Mouse (Mus musculus) testis, adult 2 months (tissue): ENCODE measurements around the gene Actn1. TPM values are rescaled to one million over a fixed set of nuclear protein-coding genes. Genes with fewer than 3 reads are reported as not detected.

Source experiments
- H3K27ac ChIP-seq: fragments of 200-500 bp; 2 replicates; pipeline ENCODE4 v1.5.1; 2012; ENCODE audit warnings: low read depth, low read length; ENCODE audit not compliant: control insufficient read depth, insufficient read depth
- H3K27me3 ChIP-seq: fragments of 200-500 bp; 2 replicates; pipeline ENCODE4 v1.6.1; 2012; ENCODE audit warnings: mild to moderate bottlenecking, low read length, moderate library complexity; ENCODE audit not compliant: control insufficient read depth, insufficient read depth
- H3K36me3 ChIP-seq: fragments of 200-500 bp; 2 replicates; pipeline ENCODE4 v1.6.1; 2012; ENCODE audit warnings: mild to moderate bottlenecking, low read length; ENCODE audit not compliant: control insufficient read depth, insufficient read depth
- H3K4me1 ChIP-seq: fragments of 200-500 bp; 2 replicates; pipeline ENCODE4 v1.6.1; 2012; ENCODE audit warnings: low read length; ENCODE audit not compliant: control insufficient read depth, insufficient read depth
- H3K4me3 ChIP-seq: fragments of 200-500 bp; 2 replicates; pipeline ENCODE4 v1.5.1; 2012; ENCODE audit warnings: low read depth, mild to moderate bottlenecking, low read length, moderate library complexity, mixed read lengths; ENCODE audit not compliant: control insufficient read depth
- CTCF ChIP-seq: fragments of 200-500 bp; IDR thresholded peaks from 2 replicates; pipeline ENCODE4 v1.5.1; 2012; ENCODE audit warnings: low read depth, mild to moderate bottlenecking, inconsistent platforms, low read length, moderate library complexity; ENCODE audit not compliant: control insufficient read depth, insufficient read depth, insufficient replicate concordance
- POLR2A ChIP-seq: fragments of 200-500 bp; IDR thresholded peaks from 2 replicates; pipeline ENCODE4 v1.6.1; 2012; ENCODE audit warnings: low read depth, mild to moderate bottlenecking, inconsistent platforms, low read length, moderate library complexity; ENCODE audit not compliant: control insufficient read depth
- polyA plus RNA-seq: library from polyadenylated mRNA; depleted of rRNA; stranded (reverse); fragments of >200 nt; gene quantifications from 2 replicates; pipeline ENCODE4 v1.2.3, GENCODE M21; 2012

Actn1 gene
- polyA plus RNA-seq, 1 experiment, result 7.6 TPM

DNA sequence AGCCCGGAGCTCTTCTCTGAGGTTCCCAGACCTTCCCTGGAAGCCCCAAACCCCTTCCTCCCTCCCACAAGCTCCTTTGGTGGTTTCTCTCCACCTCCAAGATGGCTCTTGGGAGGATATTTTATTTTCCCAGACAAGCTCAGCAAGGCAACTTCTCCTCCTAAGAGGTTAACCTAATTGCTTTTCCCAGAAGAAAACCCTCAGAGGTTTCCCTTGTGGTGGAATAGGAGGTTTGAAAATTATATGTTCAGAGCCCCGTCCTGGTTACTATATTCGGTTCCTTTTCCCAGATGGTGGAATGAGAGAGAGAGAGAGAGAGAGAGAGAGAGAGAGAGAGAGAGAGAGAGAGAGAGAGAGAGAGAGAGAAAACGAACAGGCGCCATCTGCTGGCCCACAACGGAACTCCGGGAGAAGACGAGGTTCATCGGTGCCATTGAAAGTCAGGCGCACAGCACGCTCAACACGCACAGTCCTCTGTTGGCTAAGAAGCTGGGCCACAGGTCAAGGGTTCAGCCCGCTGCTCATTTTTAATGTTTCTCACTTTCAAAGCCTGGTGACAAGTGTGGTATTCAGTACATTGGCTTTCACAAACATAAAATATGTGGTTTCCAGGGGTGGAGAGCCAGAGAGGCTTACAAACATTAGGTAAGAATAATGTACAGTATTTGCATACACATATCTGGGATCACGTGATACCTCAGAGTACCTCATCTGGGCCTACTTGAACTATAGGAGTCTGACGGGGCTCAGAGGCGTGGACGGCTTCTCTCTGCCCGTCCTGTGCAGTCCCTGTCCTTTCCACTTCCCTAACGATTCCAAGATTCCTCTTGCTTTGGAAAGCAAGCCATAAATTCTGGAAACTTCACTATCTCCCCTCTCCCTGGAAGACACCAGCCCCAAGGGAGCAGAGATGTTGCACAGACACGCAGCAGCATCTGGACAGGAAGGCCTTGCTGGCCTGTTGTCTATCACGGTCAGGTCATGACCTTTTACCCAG is 113.6 kb downstream of the Actn1 start:
- H3K36me3 ChIP-seq, result no peaks in the 10 kb centered on the region
- TF ChIP-seq POLR2A (no peak), CTCF (peak; percentile 84)
- no peak overlapping the region for H3K27ac ChIP-seq
- no peaks in the 10 kb centered on the region for H3K27me3 ChIP-seq
- peaks cover 9% of the 10 kb centered on the region for H3K4me1 ChIP-seq
- no peak overlapping the region for H3K4me3 ChIP-seq

DNA sequence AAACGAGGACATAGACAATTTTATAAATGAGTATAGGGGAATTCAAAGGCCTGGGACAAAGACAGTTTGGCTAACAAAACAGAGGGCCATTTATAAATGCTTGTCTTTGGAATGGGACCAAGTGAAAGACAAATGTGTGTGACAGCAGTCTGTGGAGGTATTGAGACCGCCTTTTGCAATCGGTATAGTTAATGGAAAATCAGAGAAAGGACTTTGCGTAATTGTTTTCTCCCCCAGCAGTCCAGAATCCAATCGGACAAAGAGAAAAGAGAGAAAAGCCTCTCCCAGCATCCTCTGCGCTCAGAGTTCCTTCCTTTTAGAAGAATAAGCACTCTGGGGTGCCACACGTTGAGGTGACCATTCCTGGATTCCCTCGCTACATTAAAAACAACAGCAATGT is 114.8 kb downstream of the Actn1 start:
- H3K27ac ChIP-seq, result no peak overlapping the region
- H3K4me3 ChIP-seq, result no peak overlapping the region
- TF ChIP-seq CTCF (no peak), POLR2A (no peak)
- H3K36me3 ChIP-seq, result no peaks in the 10 kb centered on the region
- peaks cover 7% of the 10 kb centered on the region for H3K4me1 ChIP-seq
- no peaks in the 10 kb centered on the region for H3K27me3 ChIP-seq

DNA sequence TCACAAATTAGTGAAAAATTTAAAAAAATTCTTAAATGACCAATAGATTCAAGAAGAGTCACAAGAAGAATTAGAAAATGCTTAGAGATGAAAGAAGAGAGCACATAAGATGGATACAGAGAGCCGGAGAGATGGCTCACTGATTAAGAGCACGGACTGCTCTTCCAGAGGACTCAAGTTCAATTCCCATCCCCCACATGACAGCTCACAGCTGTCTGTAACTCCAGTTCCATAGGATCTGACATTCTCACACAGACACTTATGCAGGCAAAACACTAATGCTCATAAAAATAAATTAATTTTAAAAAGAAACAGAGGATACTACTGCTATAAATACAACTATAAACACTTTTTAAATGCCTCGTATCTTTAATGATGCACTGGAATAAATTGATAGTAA is 115.3 kb downstream of the Actn1 start:
- no peak overlapping the region for H3K27ac ChIP-seq
- H3K4me1 ChIP-seq, result peaks cover 7% of the 10 kb centered on the region
- H3K27me3 ChIP-seq, result no peaks in the 10 kb centered on the region
- TF ChIP-seq POLR2A (no peak), CTCF (no peak)
- no peaks in the 10 kb centered on the region for H3K36me3 ChIP-seq
- H3K4me3 ChIP-seq, result no peak overlapping the region

DNA sequence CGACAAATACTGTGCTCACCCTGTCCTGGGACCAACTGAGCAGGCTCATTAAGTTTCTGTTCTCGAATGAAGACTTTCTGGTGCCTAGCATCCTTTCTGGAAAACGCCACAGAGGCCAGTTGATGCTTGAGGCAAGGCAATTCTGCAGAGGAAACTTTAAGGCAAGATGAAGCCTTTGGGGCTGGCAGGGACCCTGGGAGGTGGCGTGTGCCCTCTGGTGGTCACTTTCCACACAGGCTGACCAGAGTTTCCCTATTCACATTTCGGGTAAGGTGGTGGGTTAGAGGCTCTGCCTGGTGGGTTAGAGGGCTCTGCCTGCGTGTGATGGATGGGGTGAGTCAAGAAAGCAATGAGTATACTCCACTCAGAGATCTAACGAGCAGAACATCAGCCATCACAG is 118.7 kb downstream of the Actn1 start:
- H3K27ac ChIP-seq, result no peak overlapping the region
- no peaks in the 10 kb centered on the region for H3K36me3 ChIP-seq
- no peaks in the 10 kb centered on the region for H3K27me3 ChIP-seq
- peak; percentile 63; the same call in 1 of the 2 replicates for TF ChIP-seq CTCF
- no peak for TF ChIP-seq POLR2A
- no peak overlapping the region for H3K4me3 ChIP-seq
- H3K4me1 ChIP-seq, result 0 out of 2 replicates have a peak, but pooled peaks cover 2% of the 10 kb centered on the region

DNA sequence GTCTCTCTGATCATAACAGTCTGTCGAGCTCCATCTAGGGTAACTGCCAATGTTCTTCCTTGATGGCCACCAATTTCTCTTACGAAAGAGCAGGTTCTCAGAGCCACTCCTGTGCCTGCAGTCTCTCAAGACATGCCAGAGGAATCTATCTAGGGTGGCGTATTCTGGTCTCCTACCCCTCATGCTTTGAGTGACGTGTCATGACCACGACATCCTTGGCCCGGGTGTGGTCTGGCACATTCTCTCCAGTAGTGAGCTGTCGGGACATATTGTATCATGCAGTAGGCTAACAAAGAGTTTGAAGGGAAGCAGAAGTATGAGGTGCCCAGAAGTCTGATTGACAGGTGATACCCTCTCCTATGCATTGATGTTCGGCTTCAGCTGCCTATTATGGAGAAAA is 119.2 kb downstream of the Actn1 start:
- Histone ChIP-seq H3K4me3 (no peak overlapping the region), H3K27me3 (no peaks in the 10 kb centered on the region), H3K4me1 (0 out of 2 replicates have a peak, but pooled peaks cover under 1% of the 10 kb centered on the region), H3K36me3 (no peaks in the 10 kb centered on the region), H3K27ac (no peak overlapping the region)
- TF ChIP-seq CTCF (no peak), POLR2A (no peak)

DNA sequence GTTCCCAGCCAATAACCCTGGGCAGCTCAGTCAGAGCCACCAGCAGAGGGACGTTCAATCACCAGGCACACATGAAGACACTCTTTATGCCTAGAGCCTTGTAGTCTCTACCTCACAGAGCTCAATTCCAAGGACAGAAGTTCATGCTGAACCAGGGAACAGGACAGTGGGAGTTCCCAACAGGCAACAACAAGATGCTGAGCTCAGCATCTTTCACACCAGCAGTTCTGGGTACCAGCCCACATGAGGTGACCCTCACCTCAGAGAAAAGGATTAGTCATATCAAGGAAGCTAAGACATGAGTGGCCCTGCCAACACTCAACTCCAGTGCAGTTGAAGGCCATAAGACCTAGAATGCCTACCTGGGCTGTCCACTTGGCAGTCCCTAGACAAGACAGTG is 122.4 kb downstream of the Actn1 start:
- Histone ChIP-seq H3K36me3 (no peaks in the 10 kb centered on the region), H3K4me1 (peaks cover 2% of the 10 kb centered on the region), H3K27me3 (no peaks in the 10 kb centered on the region), H3K4me3 (no peak overlapping the region), H3K27ac (no peak overlapping the region)
- TF ChIP-seq POLR2A (no peak), CTCF (no peak)

DNA sequence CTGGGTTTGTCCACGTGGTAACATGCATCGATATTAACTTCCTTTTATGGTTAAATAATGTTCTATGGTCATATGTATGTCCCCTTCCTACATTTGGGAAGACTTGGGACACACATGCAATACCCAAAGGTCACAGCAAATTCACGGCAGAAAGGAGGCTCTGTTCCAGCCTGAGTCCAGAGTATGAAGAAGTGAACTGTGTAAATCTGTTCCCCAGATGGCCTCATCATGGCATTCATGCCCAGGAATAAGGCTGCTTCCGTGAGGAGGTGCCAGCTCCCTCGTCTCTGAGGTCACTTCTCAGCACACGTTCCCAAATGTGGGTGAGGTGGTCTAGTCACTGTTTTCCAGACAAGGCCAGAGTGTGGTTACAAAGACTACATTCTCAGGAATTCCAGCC is 122.9 kb downstream of the Actn1 start:
- Histone ChIP-seq H3K4me1 (peaks cover 2% of the 10 kb centered on the region), H3K27ac (no peak overlapping the region), H3K4me3 (no peak overlapping the region), H3K36me3 (no peaks in the 10 kb centered on the region), H3K27me3 (no peaks in the 10 kb centered on the region)
- TF ChIP-seq POLR2A (no peak), CTCF (no peak)
